Mouse (Mus musculus): Measurements from ENCODE around the gene Nmd3.

The Nmd3 gene

DNA sequence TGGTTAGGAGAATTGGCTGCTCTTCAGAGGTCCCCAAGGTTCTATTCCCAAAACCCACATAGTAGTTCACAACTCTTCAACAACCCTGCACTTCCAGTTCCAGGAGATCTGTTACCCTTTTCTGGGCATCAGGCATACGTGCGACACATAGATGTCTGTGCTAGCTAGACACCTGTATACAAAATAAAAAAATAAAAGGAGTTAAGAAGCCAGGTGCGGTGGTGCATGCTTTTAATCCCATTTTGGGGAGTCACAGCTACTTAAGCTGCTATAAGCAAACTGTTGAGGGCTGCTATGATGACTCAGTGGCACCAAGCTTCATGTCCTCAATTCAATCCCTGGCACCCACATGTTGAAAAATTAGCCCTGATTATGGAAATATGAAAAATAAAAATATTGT lies 34.2 kb downstream of the Nmd3 start:
- no peaks in the 10 kb centered on the region for H3K27me3 ChIP-seq (ENCODE audit: insufficient read depth, low read length)
- H3K36me3 ChIP-seq (ENCODE audit: insufficient read depth, low read length), result peaks cover 88% of the 10 kb centered on the region
- TF ChIP-seq NANOG (IDR thresholded peaks at IDR 0.05; ENCODE audit: borderline replicate concordance, low read length) (no peak), CTCF (conservative IDR thresholded peaks at IDR 0.05; ENCODE audit: low read length) (no peak), POU5F1 (IDR thresholded peaks at IDR 0.05; ENCODE audit: borderline replicate concordance, low read length) (no peak)
- no peaks in the 10 kb centered on the region for H3K9me3 ChIP-seq (ENCODE audit: low read length)
- H3K4me3 ChIP-seq (replicated peaks; ENCODE audit: low read length), result no peak overlapping the region
- H3K4me1 ChIP-seq (replicated peaks; ENCODE audit: low read depth, low read length), result peaks cover 34% of the 10 kb centered on the region

DNA sequence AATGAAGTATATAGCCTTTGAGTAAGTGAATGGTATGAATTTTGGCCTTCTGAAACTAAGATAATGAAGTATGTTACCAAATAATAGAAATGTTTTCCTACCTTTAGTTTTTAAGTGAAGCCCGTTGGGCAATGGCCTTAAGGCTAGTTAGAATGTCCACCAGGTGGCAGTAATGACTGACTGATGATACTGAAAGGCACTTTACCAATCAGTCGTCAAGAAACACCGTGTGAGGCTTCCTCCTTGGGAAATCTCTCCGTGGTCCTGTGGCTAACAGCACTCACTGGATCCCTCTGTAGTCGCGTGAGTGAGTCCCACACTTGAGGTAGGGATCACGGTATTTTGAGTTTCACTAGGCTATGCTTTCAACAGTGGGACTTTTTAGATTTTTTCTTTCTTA lies 34.7 kb downstream of the Nmd3 start:
- H3K36me3 ChIP-seq (ENCODE audit: insufficient read depth, low read length), result peaks cover 86% of the 10 kb centered on the region
- TF ChIP-seq CTCF (conservative IDR thresholded peaks at IDR 0.05; ENCODE audit: low read length) (peak; percentile 71), NANOG (IDR thresholded peaks at IDR 0.05; ENCODE audit: borderline replicate concordance, low read length) (no peak)
- H3K4me1 ChIP-seq (replicated peaks; ENCODE audit: low read depth, low read length), result peaks cover 34% of the 10 kb centered on the region
- no peaks in the 10 kb centered on the region for H3K9me3 ChIP-seq (ENCODE audit: low read length)
- H3K27me3 ChIP-seq (ENCODE audit: insufficient read depth, low read length), result no peaks in the 10 kb centered on the region
- H3K4me3 ChIP-seq (replicated peaks; ENCODE audit: low read length), result no peak overlapping the region

DNA sequence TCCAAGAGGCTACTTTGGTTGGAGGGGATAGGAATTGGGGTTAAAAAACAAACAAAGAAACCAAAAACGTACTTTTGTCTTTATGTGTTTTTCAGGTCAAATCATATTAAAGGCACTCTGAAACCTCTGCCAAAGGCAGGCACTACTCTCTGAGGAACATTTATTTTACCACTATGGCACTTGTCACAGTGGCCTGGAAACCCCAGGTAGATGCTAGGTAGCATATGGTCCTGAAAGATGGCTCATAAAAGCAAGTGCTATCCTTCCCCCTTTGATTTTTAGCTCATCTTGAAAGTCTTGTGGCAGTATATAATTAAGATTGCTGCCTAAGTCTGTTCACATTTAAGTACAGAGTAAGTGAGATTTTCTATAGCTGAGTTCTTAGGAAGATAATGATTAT lies 35.7 kb downstream of the Nmd3 start:
- H3K4me3 ChIP-seq (replicated peaks; ENCODE audit: low read length), result no peak overlapping the region
- no peak for TF ChIP-seq NANOG (IDR thresholded peaks at IDR 0.05; ENCODE audit: borderline replicate concordance, low read length)
- no peak for TF ChIP-seq CTCF (conservative IDR thresholded peaks at IDR 0.05; ENCODE audit: low read length)
- no peak for TF ChIP-seq POU5F1 (IDR thresholded peaks at IDR 0.05; ENCODE audit: borderline replicate concordance, low read length)
- peaks cover 34% of the 10 kb centered on the region for H3K4me1 ChIP-seq (replicated peaks; ENCODE audit: low read depth, low read length)
- peaks cover 87% of the 10 kb centered on the region for H3K36me3 ChIP-seq (ENCODE audit: insufficient read depth, low read length)
- H3K9me3 ChIP-seq (ENCODE audit: low read length), result no peaks in the 10 kb centered on the region
- no peaks in the 10 kb centered on the region for H3K27me3 ChIP-seq (ENCODE audit: insufficient read depth, low read length)

DNA sequence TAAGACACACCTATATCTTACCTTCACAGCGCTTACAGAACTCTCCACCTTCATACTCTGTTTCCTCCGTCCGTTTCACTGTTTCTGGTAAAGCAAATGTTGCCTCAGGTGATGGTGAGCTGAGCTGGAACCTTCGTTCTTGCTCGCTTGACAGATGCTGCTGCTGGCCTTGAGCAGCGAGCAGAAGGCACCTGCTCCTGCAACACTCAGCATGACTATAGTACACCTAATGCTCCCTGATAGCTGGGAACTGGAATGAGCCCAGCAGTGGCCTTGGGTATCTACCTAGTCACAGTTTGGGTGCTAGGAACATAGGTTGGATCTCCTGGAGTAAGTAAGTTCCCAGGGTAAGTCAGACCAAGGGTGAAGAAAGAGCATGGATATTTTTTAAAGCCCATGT lies 38.3 kb downstream of the Nmd3 start:
- TF ChIP-seq POU5F1 (IDR thresholded peaks at IDR 0.05; ENCODE audit: borderline replicate concordance, low read length), result no peak
- no peak for TF ChIP-seq NANOG (IDR thresholded peaks at IDR 0.05; ENCODE audit: borderline replicate concordance, low read length)
- Histone ChIP-seq H3K27me3 (ENCODE audit: insufficient read depth, low read length) (no peaks in the 10 kb centered on the region), H3K4me1 (replicated peaks; ENCODE audit: low read depth, low read length) (peaks cover 31% of the 10 kb centered on the region), H3K9me3 (ENCODE audit: low read length) (no peaks in the 10 kb centered on the region), H3K4me3 (replicated peaks; ENCODE audit: low read length) (no peak overlapping the region), H3K36me3 (ENCODE audit: insufficient read depth, low read length) (peaks cover 74% of the 10 kb centered on the region)

- TF ChIP-seq CTCF (conservative IDR thresholded peaks at IDR 0.05; ENCODE audit: low read length) (no peak), NANOG (IDR thresholded peaks at IDR 0.05; ENCODE audit: borderline replicate concordance, low read length) (no peak), POU5F1 (IDR thresholded peaks at IDR 0.05; ENCODE audit: borderline replicate concordance, low read length) (no peak)
- H3K4me3 ChIP-seq (replicated peaks; ENCODE audit: low read length), result no peak overlapping the region
- H3K36me3 ChIP-seq (ENCODE audit: insufficient read depth, low read length), result peaks cover 73% of the 10 kb centered on the region
- H3K4me1 ChIP-seq (replicated peaks; ENCODE audit: low read depth, low read length), result peaks cover 21% of the 10 kb centered on the region
- H3K27me3 ChIP-seq (ENCODE audit: insufficient read depth, low read length), result no peaks in the 10 kb centered on the region
- H3K9me3 ChIP-seq (ENCODE audit: low read length), result no peaks in the 10 kb centered on the region
Observed at GRCm38 (mm10) chr3:69761195-69761594, 39.4 kb downstream of the Nmd3 start.

GRCm38 (mm10) chr3:69762838-69763368 lies 41.1 kb downstream of the Nmd3 start:
- TF ChIP-seq NANOG (IDR thresholded peaks at IDR 0.05; ENCODE audit: borderline replicate concordance, low read length), result no peak
- no peak for TF ChIP-seq POU5F1 (IDR thresholded peaks at IDR 0.05; ENCODE audit: borderline replicate concordance, low read length)
- Histone ChIP-seq H3K4me3 (replicated peaks; ENCODE audit: low read length) (no peak overlapping the region), H3K27me3 (ENCODE audit: insufficient read depth, low read length) (no peaks in the 10 kb centered on the region), H3K36me3 (ENCODE audit: insufficient read depth, low read length) (peaks cover 66% of the 10 kb centered on the region), H3K4me1 (replicated peaks; ENCODE audit: low read depth, low read length) (peaks cover 21% of the 10 kb centered on the region), H3K9me3 (ENCODE audit: low read length) (no peaks in the 10 kb centered on the region)

GRCm38 (mm10) chr3:69763630-69764565 lies 42.1 kb downstream of the Nmd3 start:
- peaks cover 56% of the 10 kb centered on the region for H3K36me3 ChIP-seq (ENCODE audit: insufficient read depth, low read length)
- TF ChIP-seq CTCF (conservative IDR thresholded peaks at IDR 0.05; ENCODE audit: low read length), result no peak
- TF ChIP-seq POU5F1 (IDR thresholded peaks at IDR 0.05; ENCODE audit: borderline replicate concordance, low read length), result no peak
- no peak for TF ChIP-seq NANOG (IDR thresholded peaks at IDR 0.05; ENCODE audit: borderline replicate concordance, low read length)
- H3K4me3 ChIP-seq (replicated peaks; ENCODE audit: low read length), result 0 out of 2 replicates have a peak overlapping the region, but pooled peaks have one; percentile 13
- H3K4me1 ChIP-seq (replicated peaks; ENCODE audit: low read depth, low read length), result peaks cover 16% of the 10 kb centered on the region
- no peaks in the 10 kb centered on the region for H3K27me3 ChIP-seq (ENCODE audit: insufficient read depth, low read length)
- H3K9me3 ChIP-seq (ENCODE audit: low read length), result no peaks in the 10 kb centered on the region

GRCm38 (mm10) chr3:69765206-69765605 lies 43.4 kb downstream of the Nmd3 start:
- peaks cover 46% of the 10 kb centered on the region for H3K36me3 ChIP-seq (ENCODE audit: insufficient read depth, low read length)
- no peak for TF ChIP-seq NANOG (IDR thresholded peaks at IDR 0.05; ENCODE audit: borderline replicate concordance, low read length)
- TF ChIP-seq POU5F1 (IDR thresholded peaks at IDR 0.05; ENCODE audit: borderline replicate concordance, low read length), result no peak
- TF ChIP-seq CTCF (conservative IDR thresholded peaks at IDR 0.05; ENCODE audit: low read length), result no peak
- H3K4me1 ChIP-seq (replicated peaks; ENCODE audit: low read depth, low read length), result peaks cover 16% of the 10 kb centered on the region
- no peaks in the 10 kb centered on the region for H3K9me3 ChIP-seq (ENCODE audit: low read length)
- H3K27me3 ChIP-seq (ENCODE audit: insufficient read depth, low read length), result no peaks in the 10 kb centered on the region
- H3K4me3 ChIP-seq (replicated peaks; ENCODE audit: low read length), result no peak overlapping the region
